Mouse (Mus musculus) common myeloid progenitor, adult 5-6 weeks (primary cell): ENCODE measurements around the gene Atxn7l1. TPM values are rescaled to one million over a fixed set of nuclear protein-coding genes. Genes with fewer than 3 reads are reported as not detected.

Experiments used
- ATAC-seq: replicated peaks from 2 replicates; pipeline ENCODE4 v1.8.0; 2016; ENCODE audit warnings: low read depth, mild to moderate bottlenecking, moderate TSS enrichment, inconsistent platforms; ENCODE audit not compliant: poor library complexity, severe bottlenecking
- total RNA-seq: library from RNA; stranded (forward); fragments of 200-1000, 187-1606 nt; gene quantifications from 2 replicates; pipeline ENCODE4 v1.2.3, GENCODE M21; 2017

Atxn7l1 gene
- total RNA-seq, 1 experiment from 2014 or later, result 42.4 TPM

- no peak for ATAC-seq
Observed at GRCm38 (mm10) chr12:33180421-33180820, 32.9 kb downstream of the Atxn7l1 start.

- ATAC-seq, result no peak
Observed at GRCm38 (mm10) chr12:33181875-33182274, 34.4 kb downstream of the Atxn7l1 start.

- peak; percentile 86 for ATAC-seq
Observed at GRCm38 (mm10) chr12:33182428-33183137, 35.1 kb downstream of the Atxn7l1 start.

- peak; percentile 46; the same call in 1 of the 2 replicates for ATAC-seq
Observed at GRCm38 (mm10) chr12:33183138-33183627, 35.7 kb downstream of the Atxn7l1 start.

GRCm38 (mm10) chr12:33184137-33184536, 36.6 kb downstream of the Atxn7l1 start:
- no peak for ATAC-seq

- no peak for ATAC-seq
Observed at GRCm38 (mm10) chr12:33185046-33185445, 37.6 kb downstream of the Atxn7l1 start.

- ATAC-seq, result no peak
Observed at GRCm38 (mm10) chr12:33186331-33186730, 38.8 kb downstream of the Atxn7l1 start.

- ATAC-seq, result peak; percentile 58; the same call in 1 of the 2 replicates
Observed at GRCm38 (mm10) chr12:33190133-33190532, 42.6 kb downstream of the Atxn7l1 start.

GRCm38 (mm10) chr12:33190633-33191032, 43.1 kb downstream of the Atxn7l1 start:
- ATAC-seq, result no peak

- ATAC-seq, result 0 out of 2 replicates have a peak, but pooled peaks have one; percentile 22
Observed at GRCm38 (mm10) chr12:33193408-33193901, 46.0 kb downstream of the Atxn7l1 start.

- no peak for ATAC-seq
Observed at GRCm38 (mm10) chr12:33195175-33195574, 47.7 kb downstream of the Atxn7l1 start.

GRCm38 (mm10) chr12:33197287-33197686, 49.8 kb downstream of the Atxn7l1 start:
- ATAC-seq, result no peak

GRCm38 (mm10) chr12:33197746-33198145, 50.3 kb downstream of the Atxn7l1 start:
- ATAC-seq, result no peak

GRCm38 (mm10) chr12:33201068-33201467, 53.6 kb downstream of the Atxn7l1 start:
- no peak for ATAC-seq

- ATAC-seq, result no peak
Observed at GRCm38 (mm10) chr12:33201491-33202210, 54.2 kb downstream of the Atxn7l1 start.

GRCm38 (mm10) chr12:33205255-33205654, 57.8 kb downstream of the Atxn7l1 start:
- no peak for ATAC-seq

GRCm38 (mm10) chr12:33206300-33206699, 58.8 kb downstream of the Atxn7l1 start:
- no peak for ATAC-seq

- ATAC-seq, result no peak
Observed at GRCm38 (mm10) chr12:33210856-33211255, 63.4 kb downstream of the Atxn7l1 start.

GRCm38 (mm10) chr12:33218215-33218859, 70.8 kb downstream of the Atxn7l1 start:
- no peak for ATAC-seq

GRCm38 (mm10) chr12:33219436-33219835, 71.9 kb downstream of the Atxn7l1 start:
- ATAC-seq, result no peak
